Mouse (Mus musculus): ENCODE measurements around the gene Phc3. TPM values are rescaled to one million over a fixed set of nuclear protein-coding genes. Genes with fewer than 3 reads are reported as not detected.

The Phc3 gene
- 5.2 TPM for polyA plus RNA-seq (2015; fragmentation: Illumina TruSeq; extraction: RNeasy Lipid Tissue Mini Kit (QIAGEN cat#74804); ENCODE audit: insufficient read depth, low read depth, low replicate concordance)

DNA sequence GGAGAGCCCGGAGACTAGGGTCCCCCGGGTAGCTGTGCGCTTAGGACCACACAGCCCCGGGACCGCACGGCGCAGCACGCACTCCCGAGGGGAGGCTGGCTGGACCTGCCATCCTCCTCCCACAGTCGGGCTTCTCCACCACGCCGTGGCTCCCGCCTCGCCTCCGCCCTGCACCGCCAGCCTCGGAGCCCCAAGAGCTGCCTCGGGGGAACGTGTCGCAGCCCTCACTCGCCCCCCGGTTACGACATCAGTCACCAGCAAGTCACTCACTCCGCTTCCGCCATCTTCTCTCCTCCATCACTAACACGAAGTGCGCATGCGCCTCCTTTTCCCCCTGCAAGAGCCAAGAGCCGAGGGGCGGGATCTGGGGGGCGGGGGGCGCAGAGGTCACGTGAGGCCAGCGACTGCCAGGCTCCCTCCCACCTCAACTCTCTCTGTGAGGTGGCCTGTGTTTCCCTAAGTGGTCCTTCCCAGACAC, at the start of gene Phc3:
Gene Phc3, minus strand, starts transcription at position 312 of the 478 bp plus-strand sequence.

DNA sequence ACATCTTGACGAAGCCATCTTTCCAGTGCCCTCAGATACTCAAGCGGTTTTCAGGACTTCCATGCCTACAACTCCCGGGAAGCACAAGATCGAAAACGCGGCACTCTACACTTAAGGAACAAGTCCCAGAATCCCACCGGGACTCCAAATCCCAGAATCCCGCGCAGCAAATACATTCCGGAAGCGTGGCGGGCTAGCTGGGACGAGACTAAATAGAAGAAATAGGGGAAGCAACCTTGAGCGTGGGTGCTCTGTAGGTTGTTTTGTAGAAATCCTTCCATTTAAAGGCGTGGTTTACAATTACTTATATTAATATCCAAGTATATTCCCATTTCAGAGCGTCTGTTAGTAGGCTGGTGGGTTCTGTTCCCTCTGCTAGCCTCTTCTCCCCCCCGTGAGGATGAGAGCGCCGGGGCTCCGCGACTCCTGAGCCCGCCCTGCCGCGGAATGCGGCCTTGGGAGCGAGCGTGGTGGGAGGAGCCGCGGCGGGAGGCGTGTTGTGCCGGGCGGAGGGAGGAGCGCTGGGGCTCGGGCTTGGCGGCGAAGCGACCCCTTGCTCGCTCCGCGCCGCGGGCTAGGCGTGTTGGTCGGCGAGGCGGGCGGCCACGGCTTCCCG, 26.2 kb upstream of the Phc3 start, which contains the start of gene Prkci:
Gene Prkci, plus strand, starts transcription at position 465 of the 616 bp plus-strand sequence.

DNA sequence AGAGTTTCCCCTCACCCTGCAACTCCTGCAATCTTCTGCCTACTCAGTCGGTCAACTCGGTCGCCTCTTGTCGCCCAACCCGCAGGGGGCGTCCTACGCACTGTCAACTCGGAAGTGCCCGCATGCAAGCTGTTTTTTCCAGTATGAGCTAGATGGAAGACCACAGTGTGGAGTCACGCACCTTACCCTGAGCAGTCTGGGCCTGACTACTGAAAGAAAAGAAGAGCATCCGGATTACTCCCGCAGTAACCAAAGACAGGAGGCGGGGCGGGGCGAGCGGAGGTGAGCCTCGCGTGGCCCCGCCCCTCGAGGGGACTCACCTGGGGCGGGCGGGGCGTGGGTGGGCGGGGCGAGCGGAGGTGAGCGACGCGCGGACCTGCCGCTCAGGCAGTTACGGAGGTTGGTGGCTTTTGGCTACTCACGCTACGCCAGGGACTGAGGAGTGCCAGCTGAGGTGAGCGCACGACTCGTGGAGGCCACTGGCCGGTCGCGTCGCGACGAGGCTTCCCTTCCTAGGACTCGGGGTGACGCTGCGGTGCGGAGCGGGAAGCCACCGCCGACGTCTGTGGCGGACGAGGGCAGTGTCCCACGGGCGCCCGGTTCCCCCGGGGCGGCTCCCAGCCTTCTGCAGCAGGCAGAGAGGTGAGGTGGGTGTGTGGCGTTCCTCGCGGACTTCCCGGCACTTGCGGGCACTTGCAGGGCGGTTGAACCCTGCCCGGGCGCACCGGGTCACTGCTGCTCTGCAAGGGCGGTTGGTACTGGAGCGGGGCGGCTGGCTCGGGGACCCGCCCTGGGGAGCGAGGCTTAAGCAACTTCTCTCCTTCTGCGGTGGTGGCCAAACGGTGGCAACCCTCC, 113.4 kb downstream of the Phc3 start, which contains the start of gene Gpr160:
Gene Gpr160, plus strand, starts transcription at position 347 of the 855 bp plus-strand sequence.

Other genes with a start within 250 kb of the Phc3 start
- gene Samd7, start 223.1 kb downstream of the Phc3 start, polyA plus RNA-seq (2015; fragmentation: Illumina TruSeq; extraction: RNeasy Lipid Tissue Mini Kit (QIAGEN cat#74804); ENCODE audit: insufficient read depth, low read depth, low replicate concordance): not detected
- 40.6 TPM for gene Sec62, start 176.5 kb downstream of the Phc3 start, polyA plus RNA-seq (2015; fragmentation: Illumina TruSeq; extraction: RNeasy Lipid Tissue Mini Kit (QIAGEN cat#74804); ENCODE audit: insufficient read depth, low read depth, low replicate concordance)
- gene Gpr160, start 113.5 kb downstream of the Phc3 start, polyA plus RNA-seq (2015; fragmentation: Illumina TruSeq; extraction: RNeasy Lipid Tissue Mini Kit (QIAGEN cat#74804); ENCODE audit: insufficient read depth, low read depth, low replicate concordance): 0.65 TPM
- gene Prkci, start 26.3 kb upstream of the Phc3 start, polyA plus RNA-seq (2015; fragmentation: Illumina TruSeq; extraction: RNeasy Lipid Tissue Mini Kit (QIAGEN cat#74804); ENCODE audit: insufficient read depth, low read depth, low replicate concordance): 5.6 TPM
- 4.0 TPM for gene Skil, start 125.6 kb upstream of the Phc3 start, polyA plus RNA-seq (2015; fragmentation: Illumina TruSeq; extraction: RNeasy Lipid Tissue Mini Kit (QIAGEN cat#74804); ENCODE audit: insufficient read depth, low read depth, low replicate concordance)
- 0.44 TPM for gene Cldn11, start 180.5 kb upstream of the Phc3 start, polyA plus RNA-seq (2015; fragmentation: Illumina TruSeq; extraction: RNeasy Lipid Tissue Mini Kit (QIAGEN cat#74804); ENCODE audit: insufficient read depth, low read depth, low replicate concordance)